Mouse (Mus musculus) midbrain, embryonic 10.5 days (tissue): ENCODE data around the gene Trim50. TPM values are rescaled to one million over a fixed set of nuclear protein-coding genes. Genes with fewer than 3 reads are reported as not detected.
A peak's percentile ranks its signal among the peaks of the same experiment; 100 is the strongest.

Experiments used
- DNase-seq: peaks from one replicate; pipeline ENCODE4 v3.0.0-alpha.2; 2017; ENCODE audit warnings: low spot score
- H3K27ac ChIP-seq: fragments of 300-500 bp; sonication (generic); replicated peaks from 2 replicates; pipeline ENCODE4 v1.5.1; 2016; ENCODE audit warnings: mild to moderate bottlenecking
- H3K27me3 ChIP-seq: fragments of 300-500 bp; sonication (generic); 2 replicates; pipeline ENCODE4 v1.6.1; 2016; ENCODE audit warnings: low read depth, mild to moderate bottlenecking; ENCODE audit not compliant: poor library complexity, severe bottlenecking
- H3K36me3 ChIP-seq: fragments of 300-500 bp; sonication (generic); 2 replicates; pipeline ENCODE4 v1.6.1; 2016; ENCODE audit warnings: mild to moderate bottlenecking, moderate library complexity
- H3K4me1 ChIP-seq: fragments of 300-500 bp; sonication (generic); 2 replicates; pipeline ENCODE4 v1.6.1; 2016
- H3K4me3 ChIP-seq: fragments of 300-500 bp; sonication (generic); 2 replicates; pipeline ENCODE4 v1.5.1; 2016; ENCODE audit warnings: mild to moderate bottlenecking, moderate library complexity
- H3K9me3 ChIP-seq: fragments of 300-500 bp; sonication (generic); replicated peaks from 2 replicates; pipeline ENCODE4 v1.6.1; 2016; ENCODE audit warnings: mild to moderate bottlenecking
- WGBS: fragments of 180-500 bp; shearing (Covaris S2); methylation state at CpG from one replicate; pipeline ENCODE4 v1.1.7; 2016; 5-methylcytosine and 5-hydroxymethylcytosine counted together
- polyA plus RNA-seq: library from polyadenylated mRNA; unstranded; fragments of >200 nt; fragmentation: Nextera tagmentation; extraction: Ambion mirVana; gene quantifications from 2 replicates; pipeline ENCODE4 v1.2.1, GENCODE M21; 2016

Trim50 gene
- polyA plus RNA-seq: not detected in 2 replicates

- Histone ChIP-seq H3K27ac (no peak within 1 kb of the TSS), H3K9me3 (peaks cover 8% of the 10 kb centered on the region), H3K27me3 (peaks cover 15% of the 10 kb centered on the region), H3K4me3 (peak within 1 kb of the TSS; percentile 27), H3K4me1 (no peaks in the 10 kb centered on the region; the same call in 1 of the 2 replicates), H3K36me3 (no peaks in the 10 kb centered on the region)
- 66% methylated on average over 9 of the region's 9 CpGs for WGBS
- no peak for DNase-seq
Observed at GRCm38 (mm10) chr5:135352995-135353394, at the start of gene Trim50. Gene Trim50 (plus strand): TSS chr5:135353295.

DNA sequence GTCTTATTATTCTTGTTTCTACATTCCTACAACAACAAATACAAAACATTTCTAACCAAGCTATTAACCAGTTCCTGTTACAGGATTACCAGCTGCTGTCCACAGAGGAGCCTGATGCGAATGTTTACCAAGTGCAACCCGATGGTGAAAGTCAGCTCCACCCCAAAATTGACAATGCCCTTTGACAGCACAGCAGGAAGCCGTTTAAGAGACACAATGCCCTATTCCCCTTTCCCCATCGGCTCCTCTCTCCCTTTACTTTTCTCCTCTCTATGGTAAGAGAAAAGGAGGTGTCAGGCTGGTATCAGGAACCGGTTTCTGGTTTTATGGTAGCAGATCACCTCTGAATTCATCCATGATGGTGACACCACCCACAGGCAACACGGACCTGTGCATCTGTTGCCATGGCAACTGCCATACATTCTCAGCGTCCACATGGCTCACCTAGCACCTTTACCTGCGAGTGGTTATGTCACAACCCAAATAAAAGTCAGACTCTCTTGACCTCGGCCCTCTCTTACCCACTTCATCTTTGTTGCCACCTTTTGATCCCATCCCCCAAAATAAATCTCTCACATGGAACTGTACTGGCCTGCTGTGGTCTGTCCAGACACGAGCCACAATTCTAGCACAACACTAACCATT is 46.7 kb upstream of the Trim50 start:
- H3K27me3 ChIP-seq: no peaks in the 10 kb centered on the region
- no peaks in the 10 kb centered on the region for H3K36me3 ChIP-seq
- no peak overlapping the region for H3K27ac ChIP-seq
- H3K4me1 ChIP-seq: 0 out of 2 replicates have a peak, but pooled peaks cover 4% of the 10 kb centered on the region
- no peak for DNase-seq
- H3K9me3 ChIP-seq: no peaks in the 10 kb centered on the region
- H3K4me3 ChIP-seq: no peak overlapping the region
- 51% methylated on average over 10 of the region's 10 CpGs for WGBS

- Histone ChIP-seq H3K36me3 (no peaks in the 10 kb centered on the region), H3K27me3 (no peaks in the 10 kb centered on the region), H3K4me3 (no peak overlapping the region), H3K9me3 (no peaks in the 10 kb centered on the region), H3K4me1 (no peaks in the 10 kb centered on the region), H3K27ac (no peak overlapping the region)
- 76% methylated on average over 3 of the region's 3 CpGs for WGBS
- peak; percentile 5 for DNase-seq
Observed at GRCm38 (mm10) chr5:135316177-135316576, 36.9 kb upstream of the Trim50 start.

- no peak overlapping the region for H3K4me3 ChIP-seq
- no peaks in the 10 kb centered on the region for H3K9me3 ChIP-seq
- peak; percentile 12 for DNase-seq
- no peaks in the 10 kb centered on the region for H3K36me3 ChIP-seq
- H3K27me3 ChIP-seq: no peaks in the 10 kb centered on the region
- H3K4me1 ChIP-seq: no peaks in the 10 kb centered on the region
- no peak overlapping the region for H3K27ac ChIP-seq
- WGBS: 66% methylated on average over 2 of the region's 2 CpGs
Observed at GRCm38 (mm10) chr5:135319856-135320255, 33.2 kb upstream of the Trim50 start.

DNA sequence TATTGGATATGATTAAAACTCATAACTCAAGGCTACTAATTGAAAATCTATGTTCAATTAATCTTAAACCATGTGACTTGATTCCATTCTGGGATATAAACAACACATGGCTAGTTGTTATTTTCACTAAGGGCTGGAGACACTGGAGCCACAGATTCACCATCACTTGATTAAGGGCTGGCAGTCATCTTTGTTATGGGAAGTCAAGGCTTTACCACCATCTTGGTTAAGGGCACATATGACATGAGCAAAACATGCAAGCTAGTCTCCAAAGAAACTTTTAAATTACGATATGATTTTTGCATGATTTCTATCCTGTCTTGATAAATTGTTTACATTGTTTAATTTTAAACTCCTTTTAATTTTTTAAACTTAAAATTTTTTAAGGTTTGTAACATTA is 30.9 kb upstream of the Trim50 start:
- Histone ChIP-seq H3K27me3 (no peaks in the 10 kb centered on the region), H3K4me3 (no peak overlapping the region), H3K36me3 (no peaks in the 10 kb centered on the region), H3K27ac (no peak overlapping the region), H3K4me1 (peaks cover 10% of the 10 kb centered on the region), H3K9me3 (no peaks in the 10 kb centered on the region)
- 88% methylated on average over 1 of the region's 1 CpGs for WGBS
- no peak for DNase-seq

GRCm38 (mm10) chr5:135326121-135326659 is 26.9 kb upstream of the Trim50 start:
- Histone ChIP-seq H3K9me3 (no peaks in the 10 kb centered on the region), H3K4me1 (peaks cover 10% of the 10 kb centered on the region), H3K4me3 (no peak overlapping the region), H3K27ac (no peak overlapping the region; the same call in 1 of the 2 replicates), H3K27me3 (no peaks in the 10 kb centered on the region), H3K36me3 (no peaks in the 10 kb centered on the region)
- DNase-seq: peak; percentile 10
- WGBS: 15% methylated on average over 3 of the region's 3 CpGs

GRCm38 (mm10) chr5:135329471-135329870 is 23.6 kb upstream of the Trim50 start:
- no peak overlapping the region for H3K4me3 ChIP-seq
- peaks cover 10% of the 10 kb centered on the region for H3K4me1 ChIP-seq
- H3K27ac ChIP-seq: no peak overlapping the region
- 80% methylated on average over 4 of the region's 4 CpGs for WGBS
- no peaks in the 10 kb centered on the region for H3K9me3 ChIP-seq
- DNase-seq: peak; percentile 4
- H3K27me3 ChIP-seq: no peaks in the 10 kb centered on the region
- H3K36me3 ChIP-seq: no peaks in the 10 kb centered on the region

- Histone ChIP-seq H3K27me3 (no peaks in the 10 kb centered on the region), H3K4me1 (peaks cover 10% of the 10 kb centered on the region), H3K9me3 (no peaks in the 10 kb centered on the region), H3K4me3 (no peak overlapping the region), H3K27ac (no peak overlapping the region), H3K36me3 (no peaks in the 10 kb centered on the region)
- 86% methylated on average over 5 of the region's 5 CpGs for WGBS
- peak; percentile 7 for DNase-seq
Observed at GRCm38 (mm10) chr5:135330201-135330600, 22.9 kb upstream of the Trim50 start.

GRCm38 (mm10) chr5:135331161-135331560 is 21.9 kb upstream of the Trim50 start:
- no peaks in the 10 kb centered on the region for H3K27me3 ChIP-seq
- H3K36me3 ChIP-seq: no peaks in the 10 kb centered on the region
- no peaks in the 10 kb centered on the region for H3K9me3 ChIP-seq
- H3K27ac ChIP-seq: no peak overlapping the region
- peaks cover 2% of the 10 kb centered on the region for H3K4me1 ChIP-seq
- H3K4me3 ChIP-seq: no peak overlapping the region
- peak; percentile 6 for DNase-seq
- WGBS: 90% methylated on average over 6 of the region's 6 CpGs

DNA sequence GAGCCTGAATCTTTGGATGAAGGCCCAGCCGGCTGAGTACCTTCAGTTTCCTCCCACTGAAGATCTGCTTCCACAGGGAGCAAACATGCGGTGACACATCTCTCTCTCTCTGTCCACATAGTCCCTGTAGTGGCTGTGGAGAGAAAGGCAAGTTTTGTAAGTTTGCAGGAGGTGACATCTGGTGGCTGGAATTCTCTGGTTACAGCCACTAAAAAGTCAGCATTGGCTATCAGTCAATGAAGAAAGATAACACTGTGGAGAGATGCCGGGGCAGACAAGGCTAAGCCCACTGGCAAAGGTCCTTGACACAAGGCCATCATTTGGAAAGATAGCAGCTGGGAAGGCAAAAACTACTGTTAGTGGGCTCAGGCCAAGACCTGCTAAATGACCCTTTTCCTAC is 15.5 kb upstream of the Trim50 start:
- H3K36me3 ChIP-seq: no peaks in the 10 kb centered on the region
- H3K4me3 ChIP-seq: no peak overlapping the region
- no peaks in the 10 kb centered on the region for H3K9me3 ChIP-seq
- H3K27me3 ChIP-seq: no peaks in the 10 kb centered on the region
- no peaks in the 10 kb centered on the region for H3K4me1 ChIP-seq
- DNase-seq: no peak
- H3K27ac ChIP-seq: no peak overlapping the region
- 60% methylated on average over 3 of the region's 3 CpGs for WGBS

GRCm38 (mm10) chr5:135345989-135346388 is 7.1 kb upstream of the Trim50 start:
- H3K36me3 ChIP-seq: no peaks in the 10 kb centered on the region
- H3K9me3 ChIP-seq: peaks cover 4% of the 10 kb centered on the region; the same call in 1 of the 2 replicates
- H3K4me1 ChIP-seq: no peaks in the 10 kb centered on the region
- no peak for DNase-seq
- H3K27me3 ChIP-seq: no peaks in the 10 kb centered on the region
- H3K27ac ChIP-seq: no peak overlapping the region
- no peak overlapping the region for H3K4me3 ChIP-seq
- 76% methylated on average over 7 of the region's 7 CpGs for whole genome bisulfite sequencing

- peaks cover 4% of the 10 kb centered on the region; the same call in 1 of the 2 replicates for H3K9me3 ChIP-seq
- DNase-seq: no peak
- H3K27ac ChIP-seq: no peak overlapping the region
- 34% methylated on average over 1 of the region's 1 CpGs for WGBS
- no peaks in the 10 kb centered on the region for H3K36me3 ChIP-seq
- no peak overlapping the region for H3K4me3 ChIP-seq
- H3K4me1 ChIP-seq: no peaks in the 10 kb centered on the region
- no peaks in the 10 kb centered on the region for H3K27me3 ChIP-seq
Observed at GRCm38 (mm10) chr5:135346430-135346829, 6.7 kb upstream of the Trim50 start.

GRCm38 (mm10) chr5:135347511-135348011 is 5.5 kb upstream of the Trim50 start:
- WGBS: 77% methylated on average over 4 of the region's 4 CpGs

More at GRCm38 (mm10) chr5:135347511-135348011, 5.5 kb upstream of the Trim50 start:
- H3K9me3 ChIP-seq: peaks cover 4% of the 10 kb centered on the region; the same call in 1 of the 2 replicates
- no peak overlapping the region for H3K27ac ChIP-seq
- no peaks in the 10 kb centered on the region for H3K4me1 ChIP-seq
- no peak for DNase-seq
- no peaks in the 10 kb centered on the region for H3K27me3 ChIP-seq
- no peaks in the 10 kb centered on the region for H3K36me3 ChIP-seq
- no peak overlapping the region for H3K4me3 ChIP-seq
